Mouse (Mus musculus): ENCODE results near the gene Srrm3.

The Srrm3 gene

DNA sequence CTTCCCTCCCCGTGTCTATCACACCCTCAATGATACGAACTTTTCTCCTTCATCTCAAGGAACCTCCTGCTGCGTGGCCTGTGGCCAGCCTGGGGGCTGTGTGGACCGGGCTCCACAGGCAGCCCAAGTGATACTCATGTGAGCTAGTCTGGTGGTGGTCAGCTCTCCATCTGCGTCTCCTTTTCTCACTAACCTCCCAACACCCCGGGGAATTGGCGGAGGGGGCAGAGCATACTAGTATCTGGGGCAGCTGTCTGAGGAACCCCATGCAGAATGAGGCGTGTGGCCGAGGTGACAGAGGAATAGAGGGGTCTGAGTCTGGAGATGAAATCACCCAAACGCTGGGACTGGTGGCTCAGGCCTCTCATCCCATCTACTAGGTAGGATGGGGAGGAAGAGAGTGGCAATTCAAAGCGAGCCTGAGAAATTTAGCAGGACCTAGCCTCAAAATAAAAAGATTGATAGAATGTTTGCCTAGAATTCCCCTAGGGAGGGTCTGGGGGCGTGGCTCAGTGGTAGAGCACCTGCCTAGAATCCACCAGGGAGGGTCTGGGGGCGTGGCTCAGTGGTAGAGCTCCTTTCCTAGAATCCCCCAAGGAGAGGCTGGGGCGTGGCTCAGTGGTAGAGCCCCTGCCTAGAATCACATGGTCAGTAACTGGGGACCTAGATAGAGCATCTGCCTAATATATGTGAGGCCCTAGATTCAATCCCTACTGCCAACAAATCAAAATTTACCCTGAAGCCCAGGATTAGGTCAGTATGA is 63.2 kb downstream of the Srrm3 start:
- DNase-seq (ENCODE audit: low spot score in 2 of 2) = no peak

DNA sequence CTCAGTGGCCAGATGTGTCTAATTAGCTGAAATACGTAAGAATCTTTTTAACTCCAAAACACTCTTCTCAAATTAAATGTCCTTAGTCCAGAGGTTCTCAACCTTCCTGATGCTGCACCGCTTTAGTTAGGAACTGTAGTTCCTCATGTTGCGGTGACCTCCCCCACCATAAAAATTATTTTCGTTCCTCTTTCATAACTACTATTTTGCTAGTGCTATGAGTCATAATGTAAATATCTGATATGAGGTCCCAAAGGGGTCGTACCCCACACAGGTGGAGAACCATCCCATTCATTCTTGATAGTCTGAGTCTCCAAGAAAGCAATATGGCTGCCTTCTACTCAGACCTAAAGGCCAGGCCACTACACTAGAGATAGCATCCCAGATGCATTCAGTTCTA is 63.8 kb downstream of the Srrm3 start:
- DNase-seq (ENCODE audit: low spot score in 2 of 2) = no peak

DNA sequence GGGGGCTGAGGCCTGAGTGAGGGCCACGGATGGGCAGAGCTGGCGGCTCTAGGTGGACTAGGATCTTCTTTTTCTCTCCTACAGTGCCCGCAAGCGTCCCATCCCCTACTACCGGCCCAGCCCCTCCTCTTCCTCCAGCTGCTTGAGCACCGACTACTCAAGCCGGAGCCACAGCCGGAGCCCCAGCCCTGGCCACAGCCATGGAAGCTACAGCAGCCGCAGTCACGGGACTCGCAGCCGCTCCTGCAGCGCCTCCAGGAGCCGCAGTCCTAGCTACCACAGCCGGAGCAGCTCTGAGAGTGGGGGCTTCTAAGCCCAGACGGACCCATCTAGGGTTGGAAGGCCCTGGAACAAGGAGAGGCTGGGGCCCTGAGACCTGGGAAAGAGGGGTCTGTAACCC is 66.3 kb downstream of the Srrm3 start:
- DNase-seq (ENCODE audit: low spot score in 2 of 2) = no peak

DNA sequence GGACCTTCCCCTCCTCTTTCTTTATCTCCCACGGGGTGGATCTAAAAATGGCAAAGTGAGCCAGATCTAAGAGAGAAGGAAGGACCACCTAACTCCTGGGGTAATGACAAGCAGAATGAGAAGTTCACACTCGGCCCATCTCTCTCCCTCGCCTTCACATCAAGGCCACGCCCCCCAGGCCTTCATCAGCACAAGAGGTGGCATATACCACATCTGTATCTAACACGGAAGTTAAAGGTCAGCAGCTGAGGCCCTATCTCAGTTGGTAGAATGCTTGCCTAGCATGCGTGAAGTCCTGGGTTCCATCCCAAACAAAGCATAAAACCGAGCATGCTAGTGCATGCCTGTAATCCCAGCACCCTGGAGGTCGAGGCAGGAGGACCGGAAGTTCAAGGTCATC is 67.1 kb downstream of the Srrm3 start:
- no peak for DNase-seq (ENCODE audit: low spot score in 2 of 2)

DNA sequence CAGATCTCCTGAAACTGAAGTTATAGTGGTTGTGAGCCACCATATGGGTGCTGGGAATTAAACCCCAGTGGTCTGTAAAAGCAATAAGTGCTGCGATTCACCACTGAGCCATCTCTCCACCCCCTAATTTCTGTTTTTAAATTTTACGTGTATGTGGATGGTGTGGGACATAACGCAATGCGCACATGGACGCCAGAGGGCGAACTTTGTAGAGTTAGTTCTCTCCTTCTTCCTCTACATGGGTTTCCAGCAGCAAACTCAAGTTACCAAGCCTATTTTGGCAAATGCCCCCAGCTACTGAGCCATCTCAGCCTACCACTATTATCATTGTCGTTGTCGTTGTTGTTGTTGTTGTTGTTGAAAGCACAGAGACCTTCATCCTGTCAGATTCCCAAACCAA is 70.5 kb downstream of the Srrm3 start:
- DNase-seq (ENCODE audit: low spot score in 2 of 2) = no peak

- no peak for DNase-seq (ENCODE audit: low spot score in 2 of 2)
Measured at GRCm38 (mm10) chr5:135877831-135878231, 71.1 kb downstream of the Srrm3 start.

DNA sequence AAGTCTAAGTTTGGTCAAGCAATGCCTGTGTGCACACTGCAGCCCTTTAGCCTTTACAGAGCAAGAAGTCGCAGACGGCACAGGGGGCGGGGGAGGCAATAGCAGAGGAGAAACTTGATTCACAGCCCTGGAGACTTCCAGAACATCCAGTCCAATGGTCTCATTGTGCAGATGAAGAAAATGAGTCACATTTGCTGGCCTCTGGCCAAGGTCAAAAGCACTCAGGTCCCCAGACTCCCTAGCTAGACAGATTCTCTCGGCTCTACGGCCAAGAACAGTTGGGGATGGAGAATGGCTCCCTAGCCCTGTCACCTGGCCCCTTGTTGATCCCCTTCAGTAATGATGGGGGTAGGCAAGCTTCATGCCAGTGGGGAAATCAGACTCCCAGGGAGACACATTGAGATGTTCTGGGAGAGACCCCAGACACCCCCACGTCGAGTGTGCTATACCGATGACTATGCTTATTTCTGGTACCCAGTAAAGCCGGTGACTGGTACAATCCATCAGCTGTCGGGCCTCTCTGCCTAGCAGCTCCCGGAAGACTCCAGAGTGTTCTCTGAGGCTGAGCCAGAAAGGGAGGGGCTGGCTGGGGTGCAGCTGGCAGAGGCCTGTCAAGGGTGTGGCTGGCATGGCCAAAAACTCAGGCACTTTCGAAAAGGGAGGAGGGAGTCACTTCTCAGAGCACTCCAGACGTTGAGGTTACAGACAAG is 72.9 kb downstream of the Srrm3 start:
- DNase-seq (ENCODE audit: low spot score in 2 of 2) = no peak

- DNase-seq (ENCODE audit: low spot score in 2 of 2) = no peak
Measured at GRCm38 (mm10) chr5:135884641-135885040, 78.0 kb downstream of the Srrm3 start.

GRCm38 (mm10) chr5:135887675-135888102 is 81.0 kb downstream of the Srrm3 start, which contains the start of gene Hspb1:
Gene Hspb1, plus strand, starts transcription at chr5:135887919.
- DNase-seq (ENCODE audit: low spot score in 2 of 2) = no peak

DNA sequence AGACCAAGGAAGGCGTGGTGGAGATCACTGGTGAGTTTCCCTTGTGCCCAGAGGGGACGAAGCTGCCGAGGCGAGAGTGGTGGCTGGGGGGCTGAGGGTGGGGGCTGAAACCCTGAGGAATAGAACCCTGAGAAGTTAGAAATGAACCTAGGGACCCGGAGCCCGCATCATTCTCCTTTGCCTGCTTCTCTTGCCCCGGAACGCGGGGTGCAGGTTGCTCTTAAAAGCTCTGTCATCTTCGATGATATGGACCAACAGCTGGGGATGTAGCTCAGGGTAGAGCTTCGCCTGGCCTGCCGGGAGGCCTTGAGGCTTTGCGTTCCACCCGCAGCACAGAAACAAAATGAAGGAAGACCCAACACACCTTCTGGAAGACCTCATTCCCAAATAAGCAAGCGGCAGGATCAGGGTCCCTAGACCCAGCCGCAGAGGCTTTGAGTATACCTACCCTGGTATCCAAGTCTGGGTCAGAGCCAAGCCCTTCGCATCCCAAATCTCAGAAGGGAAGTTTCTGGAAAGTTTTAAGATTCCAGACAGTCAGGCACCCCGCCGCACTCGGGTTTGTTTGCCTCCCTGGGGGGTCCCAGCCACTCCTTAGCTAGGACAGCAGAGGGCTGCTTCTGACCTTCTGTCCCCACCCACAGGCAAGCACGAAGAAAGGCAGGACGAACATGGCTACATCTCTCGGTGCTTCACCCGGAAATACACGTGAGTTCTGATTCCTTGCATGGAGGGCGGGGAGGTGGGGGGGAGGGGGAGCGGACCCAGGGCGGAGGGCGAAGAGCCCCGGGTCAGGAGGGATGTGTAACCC is 81.9 kb downstream of the Srrm3 start:
- DNase-seq (ENCODE audit: low spot score in 2 of 2) = no peak

- no peak for DNase-seq (ENCODE audit: low spot score in 2 of 2)
Measured at GRCm38 (mm10) chr5:135890323-135890722, 83.6 kb downstream of the Srrm3 start.

- DNase-seq (ENCODE audit: low spot score in 2 of 2) = no peak
Measured at GRCm38 (mm10) chr5:135890920-135891319, 84.2 kb downstream of the Srrm3 start.

- DNase-seq (ENCODE audit: low spot score in 2 of 2) = no peak
Measured at GRCm38 (mm10) chr5:135892589-135893351, 86.1 kb downstream of the Srrm3 start.

DNA sequence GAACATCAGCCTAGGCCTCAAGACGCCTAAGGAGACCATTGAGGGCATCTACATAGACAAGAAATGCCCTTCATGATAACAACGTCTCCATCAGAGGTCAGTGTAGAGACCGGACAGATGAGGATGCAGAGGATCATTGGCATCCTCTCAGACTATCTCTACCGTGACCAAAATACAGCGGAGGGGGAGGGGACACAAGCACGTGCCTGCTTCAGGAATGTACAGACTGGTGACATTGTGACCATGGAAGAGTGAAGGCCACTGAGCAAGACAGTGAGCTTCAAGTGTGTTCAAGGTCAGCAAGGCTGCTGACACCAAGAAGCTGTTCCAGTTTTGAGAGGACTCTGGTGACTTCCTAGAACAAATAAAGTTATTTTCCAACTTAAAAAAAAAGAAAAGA is 88.3 kb downstream of the Srrm3 start:
- DNase-seq (ENCODE audit: low spot score in 2 of 2) = no peak

GRCm38 (mm10) chr5:135898028-135898427 is 91.3 kb downstream of the Srrm3 start:
- DNase-seq (ENCODE audit: low spot score in 2 of 2) = no peak

DNA sequence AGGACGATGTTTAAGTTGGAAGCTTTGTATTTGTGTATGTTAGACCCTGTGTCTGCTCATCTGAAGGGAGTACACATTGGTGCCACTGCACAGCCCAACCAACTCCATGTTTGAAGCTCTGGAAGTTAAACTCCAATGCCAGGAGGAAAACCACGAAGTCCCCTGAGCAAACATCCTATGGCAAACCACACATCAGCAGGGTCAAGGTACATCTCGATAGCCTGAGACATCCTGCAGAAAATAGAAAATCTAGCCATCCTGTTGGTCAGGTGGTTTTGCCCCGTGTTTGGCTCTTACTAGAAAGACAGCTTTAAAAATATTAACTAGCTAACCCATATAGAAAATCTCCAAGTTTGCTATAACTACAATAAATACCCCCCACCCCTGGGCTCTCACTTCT is 92.3 kb downstream of the Srrm3 start:
- no peak for DNase-seq (ENCODE audit: low spot score in 2 of 2)

- no peak for DNase-seq (ENCODE audit: low spot score in 2 of 2)
Measured at GRCm38 (mm10) chr5:135899833-135900232, 93.1 kb downstream of the Srrm3 start.

GRCm38 (mm10) chr5:135900701-135901100 is 94.0 kb downstream of the Srrm3 start:
- DNase-seq (ENCODE audit: low spot score in 2 of 2) = no peak

- DNase-seq (ENCODE audit: low spot score in 2 of 2) = no peak
Measured at GRCm38 (mm10) chr5:135901354-135902095, 94.8 kb downstream of the Srrm3 start.

GRCm38 (mm10) chr5:135903058-135903457 is 96.4 kb downstream of the Srrm3 start:
- DNase-seq (ENCODE audit: low spot score in 2 of 2) = no peak
